In genomic region chr2:115385207-115386168, GRCm38 (mm10) we compare ENCODE assay signal across 8 mouse cellular contexts.
DNase-seq lines count a peak whose midpoint lies in the region; ATAC-seq and TF ChIP-seq lines count a peak whose summit lies in the region.

No protein-coding gene starts in this region.

- no peak for TF ChIP-seq POLR2A in brain, embryonic 14.5 days (IDR thresholded peaks at IDR 0.05; ENCODE audit: borderline replicate concordance, extremely low read depth, insufficient read depth, insufficient read length, poor library complexity, severe bottlenecking)

- no peak overlapping the region for H3K4me3 ChIP-seq in heart, embryonic 11.5 days (ENCODE audit: low read depth, low read length)
- H3K4me3 ChIP-seq in midbrain, embryonic 12.5 days = no peak overlapping the region
- no peak overlapping the region for H3K4me3 ChIP-seq in hindbrain, postnatal 0 days (ENCODE audit: low read length)

- H3K4me1 ChIP-seq in heart, embryonic 11.5 days (ENCODE audit: control insufficient read depth, insufficient read depth, low read length) = peaks cover 14% of the 10 kb centered on the region
- peaks cover 12% of the 10 kb centered on the region for H3K4me1 ChIP-seq in midbrain, embryonic 12.5 days
- no peaks in the 10 kb centered on the region for H3K4me1 ChIP-seq in hindbrain, postnatal 0 days (ENCODE audit: insufficient read depth, low read length)

- peak overlapping the region; percentile 90 for H3K27ac ChIP-seq in heart, embryonic 11.5 days (ENCODE audit: low read depth, low read length)
- H3K27ac ChIP-seq in midbrain, embryonic 12.5 days (replicated peaks) = 0 out of 2 replicates have a peak overlapping the region, but pooled peaks have one; percentile 1
- H3K27ac ChIP-seq in hindbrain, postnatal 0 days = no peak overlapping the region

- TF ChIP-seq CTCF in brain, embryonic 14.5 days (IDR thresholded peaks at IDR 0.05; ENCODE audit: borderline replicate concordance, extremely low read depth, insufficient read depth, insufficient read length) = no peak
- TF ChIP-seq CTCF in hindbrain, postnatal 0 days (IDR thresholded peaks at IDR 0.05; ENCODE audit: low read depth) = no peak

- no peaks in the 10 kb centered on the region for H3K9me3 ChIP-seq in heart, embryonic 11.5 days (replicated peaks; ENCODE audit: control insufficient read depth, low read length)
- no peaks in the 10 kb centered on the region for H3K9me3 ChIP-seq in midbrain, embryonic 12.5 days
- no peaks in the 10 kb centered on the region for H3K9me3 ChIP-seq in hindbrain, postnatal 0 days (ENCODE audit: low read length)

- intact Hi-C loops in heart, postnatal 36 days (cut with DNase I) = no loop called here

- no peak for DNase-seq in heart, postnatal 36 days
- DNase-seq in brain, embryonic 14.5 days (ENCODE audit: low read depth) = peak; percentile 44
- peak; percentile 72 for DNase-seq in kidney, adult 9 months
- DNase-seq in cerebellum, postnatal 10 days = no peak
- no peak for DNase-seq in hindbrain, postnatal 0 days (ENCODE audit: low spot score)
- DNase-seq in layer of hippocampus, postnatal 25 days (ENCODE audit: extremely low spot score in 1 of 2, low spot score in 1 of 2) = no peak

- 45% methylated on average over 16 of the region's 16 CpGs for WGBS in heart, embryonic 11.5 days (ENCODE audit: insufficient replicate concordance)
- WGBS in midbrain, embryonic 12.5 days = 46% methylated on average over 16 of the region's 16 CpGs
- 45% methylated on average over 16 of the region's 16 CpGs for WGBS in hindbrain, postnatal 0 days

- H3K27me3 ChIP-seq in heart, embryonic 11.5 days (ENCODE audit: control insufficient read depth, insufficient read depth, low read length) = no peaks in the 10 kb centered on the region
- 0 out of 2 replicates have a peak, but pooled peaks cover 3% of the 10 kb centered on the region for H3K27me3 ChIP-seq in midbrain, embryonic 12.5 days
- H3K27me3 ChIP-seq in hindbrain, postnatal 0 days (ENCODE audit: insufficient read depth, low read length) = no peaks in the 10 kb centered on the region

- H3K9ac ChIP-seq in heart, embryonic 11.5 days (ENCODE audit: low read depth, low read length) = 0 out of 2 replicates have a peak overlapping the region, but pooled peaks have one; percentile 22
- no peak overlapping the region for H3K9ac ChIP-seq in midbrain, embryonic 12.5 days (replicated peaks)
- H3K9ac ChIP-seq in hindbrain, postnatal 0 days (replicated peaks; ENCODE audit: low read length) = no peak overlapping the region

- peak; percentile 81 for ATAC-seq in heart, embryonic 11.5 days (replicated peaks; ENCODE audit: insufficient number of reproducible peaks, low FRiP score, low TSS enrichment)
- ATAC-seq in midbrain, embryonic 12.5 days (ENCODE audit: low FRiP score, low read depth) = peak; percentile 79
- ATAC-seq in hindbrain, postnatal 0 days = no peak

- H3K4me2 ChIP-seq in heart, embryonic 11.5 days = peak overlapping the region; percentile 37
- peak overlapping the region; percentile 16; the same call in 1 of the 2 replicates for H3K4me2 ChIP-seq in midbrain, embryonic 12.5 days (replicated peaks)
- no peak overlapping the region for H3K4me2 ChIP-seq in hindbrain, postnatal 0 days (ENCODE audit: low read depth, low read length)

- H3K36me3 ChIP-seq in heart, embryonic 11.5 days (ENCODE audit: control insufficient read depth, insufficient read depth, low read length) = no peaks in the 10 kb centered on the region
- no peaks in the 10 kb centered on the region for H3K36me3 ChIP-seq in midbrain, embryonic 12.5 days
- no peaks in the 10 kb centered on the region for H3K36me3 ChIP-seq in hindbrain, postnatal 0 days (ENCODE audit: insufficient read depth, low read length)

Comparison
In these comparisons a context has a peak if more than half of its experiments do, and no peak if none do; other contexts are left out.
1. DNase-seq: peak in brain, embryonic 14.5 days (single experiment) and kidney, adult 9 months (single experiment); none in heart, postnatal 36 days (0 of 2), cerebellum, postnatal 10 days (0 of 2), hindbrain, postnatal 0 days (single experiment) and layer of hippocampus, postnatal 25 days (0 of 2).